Mouse (Mus musculus): ENCODE measurements around the gene Prph. TPM values are rescaled to one million over a fixed set of nuclear protein-coding genes. Genes with fewer than 3 reads are reported as not detected.
A peak's percentile ranks its signal among the peaks of the same experiment; 100 is the strongest.
"Not testable (repeated sequence)": the region's sequence is repeated elsewhere in the genome, so short reads cannot be mapped to it uniquely, and the experiment has no call there.

Gene Prph
- total RNA-seq, 2 experiments from 2014 or later: 0.44 to 0.86 TPM

- intact Hi-C loops (cut with DNase I): no loop called here
- DNase-seq: no peak
Observed at GRCm38 (mm10) chr15:99065557-99066165, 10.7 kb downstream of the Prph start.

DNA sequence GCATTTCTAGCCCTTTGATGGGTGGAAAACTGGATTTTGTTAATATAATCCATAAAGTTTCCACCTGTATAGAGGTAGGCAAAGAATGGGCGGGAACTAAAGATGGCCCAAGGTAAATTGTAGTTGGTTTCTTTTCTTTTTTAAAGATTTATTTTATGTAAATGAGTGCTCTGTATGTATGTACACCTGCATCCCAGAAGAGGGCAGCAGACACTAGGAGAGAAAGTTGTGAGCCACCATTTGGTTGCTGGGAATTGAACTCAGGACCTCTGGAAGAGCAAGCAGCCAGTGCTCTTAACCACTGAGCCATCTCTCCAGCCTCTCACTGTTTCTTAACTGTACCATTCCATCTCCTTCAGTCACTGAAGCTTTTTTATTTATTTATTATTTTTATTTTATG is 17.0 kb downstream of the Prph start:
- no peak for DNase-seq
- intact Hi-C loops (cut with DNase I): no loop called here

DNA sequence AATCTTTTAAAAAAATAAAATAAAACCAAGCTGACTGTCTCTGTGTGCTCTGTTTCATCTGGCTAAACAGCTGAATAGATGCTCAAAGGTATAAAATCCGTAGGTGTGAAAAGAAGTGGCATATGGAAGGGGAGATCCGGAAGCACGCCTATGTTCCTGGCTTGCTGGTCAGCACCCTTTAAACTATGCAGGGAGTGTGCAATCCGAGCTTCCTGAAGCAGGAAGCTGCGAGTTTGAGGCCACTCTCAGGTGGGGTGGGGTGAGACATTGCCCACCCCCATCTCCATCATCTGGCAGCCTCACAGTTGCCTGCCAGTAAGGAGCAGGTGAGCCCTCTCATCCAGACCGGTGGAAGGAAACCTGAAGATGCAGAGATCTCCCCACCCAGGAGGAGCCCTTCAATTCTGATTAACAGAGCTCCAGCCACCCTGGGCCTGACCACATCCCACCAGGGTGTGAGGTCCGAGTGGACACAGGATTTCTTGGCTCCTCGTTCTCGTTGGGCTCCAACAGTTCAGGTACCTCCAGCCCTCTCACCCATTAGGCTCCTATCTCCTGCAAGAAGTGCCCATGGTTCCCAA is 19.1 kb downstream of the Prph start, which contains the start of gene Troap:
Gene Troap, plus strand, starts transcription at position 557 of the 581 bp plus-strand sequence.
- intact Hi-C loops (cut with DNase I): no loop called here
- no peak for DNase-seq

DNA sequence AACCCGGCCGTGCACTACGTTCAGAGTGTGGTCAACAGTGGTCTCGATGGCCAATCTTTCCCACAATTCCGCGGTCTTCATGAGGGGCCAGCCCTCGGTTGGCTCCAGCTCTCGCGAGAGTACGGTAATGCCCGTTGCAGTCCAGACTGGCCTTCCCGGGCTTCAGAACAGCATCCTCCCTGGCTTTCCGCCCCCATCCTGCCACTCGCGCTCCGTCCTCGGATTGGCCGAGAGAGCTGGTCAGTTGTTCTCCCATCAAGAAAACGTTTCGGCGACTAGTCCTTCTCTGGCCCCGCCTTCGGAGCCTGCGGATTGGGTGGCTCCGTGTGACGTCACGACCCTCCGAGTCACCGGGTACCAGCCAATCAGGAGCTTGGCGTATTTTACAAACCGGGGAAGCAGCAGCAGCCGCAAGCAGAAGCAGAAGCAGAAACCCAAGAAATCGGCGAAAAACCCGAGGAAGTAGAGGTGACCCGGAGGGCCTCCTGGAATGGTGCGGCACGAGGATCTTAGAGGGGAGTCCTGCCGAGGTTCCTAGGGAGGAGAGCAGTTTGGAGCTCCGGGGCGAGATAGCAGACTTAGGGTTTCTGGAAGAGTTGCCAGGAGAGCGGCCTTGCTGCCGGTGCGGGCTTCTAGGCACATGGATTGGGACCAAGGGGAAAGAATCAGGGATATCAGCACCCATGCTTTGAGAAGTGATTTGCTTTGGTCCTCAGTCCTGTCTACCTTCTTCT is 19.8 kb downstream of the Prph start:
- intact Hi-C loops (cut with DNase I): no loop called here

GRCm38 (mm10) chr15:99076011-99076410 is 21.0 kb downstream of the Prph start:
- DNase-seq; intact Hi-C loops (cut with DNase I): not testable (repeated sequence)

More for the DNA sequence above, 19.8 kb downstream of the Prph start:
- peak; percentile 97 for DNase-seq

DNA sequence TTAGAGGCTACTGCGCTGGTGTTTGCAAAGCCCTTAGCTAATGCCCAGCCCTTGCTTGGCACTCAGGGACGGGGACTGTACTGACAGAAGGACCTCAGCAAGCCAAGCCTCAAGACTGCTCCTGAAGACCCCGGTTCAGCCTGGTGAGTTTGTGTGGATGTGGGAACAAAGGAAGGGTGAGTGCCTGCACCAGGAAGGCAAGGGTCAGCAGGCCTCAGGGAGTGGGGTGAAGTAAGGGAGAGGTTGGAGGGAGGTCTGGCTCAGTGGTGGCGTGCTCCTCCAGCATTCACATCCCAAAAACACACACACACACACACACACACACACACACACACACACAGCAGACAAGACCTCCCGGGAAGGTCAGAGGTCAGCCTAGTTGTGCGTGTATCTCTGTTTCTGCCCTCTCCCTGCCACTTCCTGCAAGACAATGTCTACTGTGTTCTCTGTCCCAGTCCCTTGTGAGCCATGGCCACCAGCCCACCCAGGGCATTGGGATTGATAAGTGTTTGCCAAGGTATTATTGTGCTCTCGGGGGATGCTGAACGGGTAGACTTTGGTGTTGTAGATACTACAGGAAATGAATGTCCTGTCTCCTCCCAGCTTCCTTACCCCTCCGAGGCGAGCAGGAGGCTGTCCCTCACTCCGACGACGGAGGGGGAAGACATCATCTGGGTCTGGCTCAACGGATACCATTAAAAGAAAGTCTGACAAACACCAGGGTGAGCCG is 23.4 kb downstream of the Prph start:
- no peak for DNase-seq
- intact Hi-C loops (cut with DNase I): no loop called here

GRCm38 (mm10) chr15:99079804-99080203 is 24.8 kb downstream of the Prph start:
- no peak for DNase-seq
- intact Hi-C loops (cut with DNase I): loop anchor here (5.0 kb wide), 2 partner anchors 117 to 187 kb away; no protein-coding TSS in a partner anchor

- intact Hi-C loops (cut with DNase I): loop anchor here (5.0 kb wide), 2 partner anchors 115 to 185 kb away; no protein-coding TSS in a partner anchor
- no peak for DNase-seq
Observed at GRCm38 (mm10) chr15:99082322-99082721, 27.3 kb downstream of the Prph start.

DNA sequence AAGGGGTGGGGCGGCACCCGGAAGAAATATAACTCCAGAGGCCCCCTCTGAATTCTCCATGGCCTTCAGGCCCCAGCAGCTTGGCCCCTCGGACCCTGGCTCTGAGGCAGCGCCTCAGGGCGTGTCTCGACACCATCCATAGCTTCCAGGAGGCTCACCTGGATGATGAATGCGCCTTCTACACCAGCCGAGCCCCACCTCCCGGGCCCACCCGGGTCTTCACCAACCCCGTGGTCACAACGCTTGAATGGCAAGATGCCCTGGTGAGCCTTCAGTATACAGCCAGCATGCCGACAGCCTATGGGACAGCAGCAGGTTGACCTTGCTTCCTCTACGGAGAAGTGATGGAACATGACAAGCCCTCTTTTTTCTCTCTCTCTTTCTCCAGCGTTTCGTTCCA is 27.9 kb downstream of the Prph start:
- DNase-seq: no peak
- intact Hi-C loops (cut with DNase I): loop anchor here (5.0 kb wide), 2 partner anchors 114 to 184 kb away; no protein-coding TSS in a partner anchor

- peak; percentile 63 to 69 for DNase-seq
- intact Hi-C loops (cut with DNase I): loop anchor here (5.0 kb wide), 2 partner anchors 114 to 184 kb away; no protein-coding TSS in a partner anchor
Observed at GRCm38 (mm10) chr15:99083258-99083657, 28.3 kb downstream of the Prph start.

- no peak for DNase-seq
- intact Hi-C loops (cut with DNase I): loop anchor here (5.0 kb wide), 2 partner anchors 113 to 183 kb away; no protein-coding TSS in a partner anchor
Observed at GRCm38 (mm10) chr15:99083867-99084557, 29.0 kb downstream of the Prph start.

DNA sequence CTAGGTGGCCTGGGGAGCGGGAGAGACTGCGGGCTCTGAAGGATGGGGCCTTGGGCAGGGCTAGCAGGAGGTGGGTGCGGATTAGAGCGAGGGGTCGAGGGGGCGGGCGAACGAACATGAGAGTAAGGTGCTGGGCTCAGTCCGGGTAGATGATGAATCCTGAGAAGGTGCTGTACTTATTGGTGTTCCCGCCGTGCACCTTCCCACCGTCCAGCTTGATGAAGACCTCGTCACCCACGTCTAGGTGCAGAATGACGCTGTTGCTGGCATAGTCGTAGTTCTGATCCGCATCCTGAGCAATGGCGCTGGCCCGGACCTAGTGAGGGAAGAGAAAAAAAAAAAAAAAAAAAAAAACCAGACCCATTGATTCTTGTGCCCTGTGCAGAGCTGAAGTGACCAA is 29.6 kb downstream of the Prph start:
- intact Hi-C loops (cut with DNase I): loop anchor here (5.0 kb wide), 3 partner anchors 32 to 183 kb away; no protein-coding TSS in a partner anchor

GRCm38 (mm10) chr15:99085997-99086396 is 31.0 kb downstream of the Prph start:
- intact Hi-C loops (cut with DNase I): loop anchor here (5.0 kb wide), 1 partner anchor 34 kb away; no protein-coding TSS in a partner anchor
- no peak for DNase-seq

More for the DNA sequence above, 29.6 kb downstream of the Prph start:
- DNase-seq: no peak

- intact Hi-C loops (cut with DNase I): loop anchor here (5.0 kb wide), 1 partner anchor 35 kb away; no protein-coding TSS in a partner anchor
- DNase-seq: peak; percentile 41 to 52
Observed at GRCm38 (mm10) chr15:99087253-99088075, 32.5 kb downstream of the Prph start, which contains the start of gene C1ql4. Gene C1ql4, minus strand, starts transcription at chr15:99087817.

GRCm38 (mm10) chr15:99088292-99088691 is 33.3 kb downstream of the Prph start:
- intact Hi-C loops (cut with DNase I): loop anchor here (5.0 kb wide), 1 partner anchor 36 kb away; no protein-coding TSS in a partner anchor
- peak; percentile 86 to 92 for DNase-seq

GRCm38 (mm10) chr15:99089069-99089468 is 34.1 kb downstream of the Prph start:
- intact Hi-C loops (cut with DNase I): loop anchor here (5.0 kb wide), 1 partner anchor 37 kb away; no protein-coding TSS in a partner anchor

DNA sequence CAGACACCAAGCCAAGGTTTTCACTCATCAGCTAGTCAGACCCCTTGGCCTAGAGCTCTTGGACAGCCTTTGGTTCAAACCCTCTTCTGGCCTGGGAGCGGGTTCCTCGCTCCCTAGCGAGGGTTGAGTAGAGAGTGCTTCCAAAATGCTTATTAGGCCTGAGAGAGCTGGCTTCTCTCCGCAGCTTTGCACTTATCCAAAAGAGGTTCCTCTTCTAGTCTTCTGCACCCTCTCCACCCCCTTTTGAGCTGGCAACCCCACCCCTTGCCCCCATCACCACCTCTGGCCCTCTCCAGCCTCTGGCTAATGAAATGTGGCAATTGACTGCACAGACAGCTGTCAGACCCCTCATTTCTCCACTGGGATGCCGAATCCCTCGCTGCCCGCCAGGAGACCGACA is 37.9 kb downstream of the Prph start, which contains the start of gene Dnajc22:
Gene Dnajc22, plus strand, starts transcription at position 301 of the 400 bp plus-strand sequence.
- no peak for DNase-seq
- intact Hi-C loops (cut with DNase I): no loop called here

More at GRCm38 (mm10) chr15:99089069-99089468, 34.1 kb downstream of the Prph start:
- no peak for DNase-seq

Measured in heart, postnatal 14 days (tissue).